Mouse (Mus musculus) thymus, adult 2 months (tissue): ENCODE results near the gene Swi5. TPM values are rescaled to one million over a fixed set of nuclear protein-coding genes. Genes with fewer than 3 reads are reported as not detected.
"Not testable (repeated sequence)": the region's sequence is repeated elsewhere in the genome, so short reads cannot be mapped to it uniquely, and the experiment has no call there.

ENCODE experiments used
- DNase-seq: peaks from one replicate; pipeline ENCODE4 v3.0.0; 2021
- H3K27ac ChIP-seq: fragments of 200-500 bp; 2 replicates; pipeline ENCODE4 v1.5.1; 2012; ENCODE audit warnings: low read length, control low read depth; ENCODE audit not compliant: control insufficient read depth, insufficient read depth
- H3K27me3 ChIP-seq: fragments of 200-500 bp; 2 replicates; pipeline ENCODE4 v1.6.1; 2012; ENCODE audit warnings: mild to moderate bottlenecking, low read length, moderate library complexity, mixed read lengths; ENCODE audit not compliant: control insufficient read depth, insufficient read depth
- H3K36me3 ChIP-seq: fragments of 200-500 bp; 2 replicates; pipeline ENCODE4 v1.6.1; 2012; ENCODE audit warnings: mild to moderate bottlenecking, low read length, moderate library complexity; ENCODE audit not compliant: control insufficient read depth, insufficient read depth
- H3K4me1 ChIP-seq: fragments of 200-500 bp; replicated peaks from 2 replicates; pipeline ENCODE4 v1.6.1; 2012; ENCODE audit warnings: low read length; ENCODE audit not compliant: control insufficient read depth, insufficient read depth
- H3K4me3 ChIP-seq: fragments of 200-500 bp; 2 replicates; pipeline ENCODE4 v1.5.1; 2012; ENCODE audit warnings: mild to moderate bottlenecking, low read length, control low read depth, moderate library complexity; ENCODE audit not compliant: control insufficient read depth, insufficient read depth
- CTCF ChIP-seq: fragments of 200-500 bp; IDR thresholded peaks from 2 replicates; pipeline ENCODE4 v1.5.1; 2012; ENCODE audit warnings: mild to moderate bottlenecking, control low read depth, low read length, moderate library complexity, borderline replicate concordance; ENCODE audit not compliant: control insufficient read depth, poor library complexity, insufficient read depth; ENCODE audit errors: extremely low read depth
- POLR2A ChIP-seq: fragments of 200-500 bp; IDR thresholded peaks from 2 replicates; pipeline ENCODE4 v1.6.1; 2012; ENCODE audit warnings: mild to moderate bottlenecking, low read length, control low read depth, moderate library complexity; ENCODE audit not compliant: control insufficient read depth, poor library complexity, insufficient read depth; ENCODE audit errors: extremely low read depth
- WGBS: fragments of 180-500 bp; shearing (Covaris S2); methylation state at CpG from one replicate; pipeline ENCODE4 v1.1.7; 2018; 5-methylcytosine and 5-hydroxymethylcytosine counted together
- polyA plus RNA-seq: library from polyadenylated mRNA; depleted of rRNA; stranded (reverse); fragments of >200 nt; gene quantifications from 2 replicates; pipeline ENCODE4 v1.2.3, GENCODE M21; 2012

Swi5 gene
- polyA plus RNA-seq, 1 experiment = 168 TPM

DNA sequence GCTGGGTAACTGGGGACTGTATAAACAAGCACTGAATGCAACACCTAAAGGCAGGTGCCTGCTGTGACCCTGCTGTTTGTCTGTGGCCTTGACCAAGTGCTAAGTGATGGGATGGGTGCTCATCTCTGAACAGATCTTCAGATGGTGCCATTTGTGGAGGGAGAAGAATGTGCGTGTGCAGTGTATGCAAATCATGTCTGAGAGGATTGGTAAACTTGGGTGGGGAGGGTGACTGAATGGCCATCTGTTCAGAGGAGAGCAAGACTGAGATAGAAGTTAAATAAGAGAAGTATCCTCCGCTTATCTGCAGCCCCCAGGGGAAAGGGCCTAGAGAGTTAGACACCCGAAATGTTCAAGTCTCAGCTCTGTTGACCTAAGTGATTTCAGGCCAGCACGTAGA lies 11.6 kb upstream of the Swi5 start:
- no peaks in the 10 kb centered on the region for H3K4me1 ChIP-seq
- TF ChIP-seq CTCF (no peak), POLR2A (no peak)
- no peak for DNase-seq
- no peak overlapping the region for H3K27ac ChIP-seq
- no peak overlapping the region for H3K4me3 ChIP-seq
- H3K27me3 ChIP-seq = no peaks in the 10 kb centered on the region
- 97% methylated on average over 4 of the region's 4 CpGs for WGBS
- peaks cover 22% of the 10 kb centered on the region for H3K36me3 ChIP-seq

DNA sequence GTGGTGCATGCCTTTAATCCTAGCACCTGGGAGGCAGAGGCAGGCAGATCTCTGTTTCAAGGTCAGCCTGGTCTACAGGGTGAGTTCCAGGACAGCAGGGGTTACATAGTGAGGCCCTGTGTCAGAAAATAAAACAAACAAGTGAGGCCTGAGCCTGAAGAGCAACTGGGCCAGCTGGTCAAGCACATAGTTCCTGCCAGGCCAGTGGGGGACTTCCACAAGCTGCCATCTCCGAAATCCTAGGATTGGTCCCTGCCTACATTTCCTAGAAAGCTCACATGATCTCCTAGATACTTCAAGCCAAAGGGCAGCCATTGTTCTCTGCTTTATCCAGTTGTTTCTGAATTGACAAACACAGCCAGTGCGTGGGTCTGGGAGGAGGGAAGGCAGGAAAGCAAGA lies 8.0 kb upstream of the Swi5 start:
- not testable (repeated sequence) for H3K27ac ChIP-seq, H3K4me3 ChIP-seq, H3K27me3 ChIP-seq, DNase-seq, H3K4me1 ChIP-seq
- 94% methylated on average over 2 of the region's 2 CpGs for WGBS
- H3K36me3 ChIP-seq = peaks cover 15% of the 10 kb centered on the region

DNA sequence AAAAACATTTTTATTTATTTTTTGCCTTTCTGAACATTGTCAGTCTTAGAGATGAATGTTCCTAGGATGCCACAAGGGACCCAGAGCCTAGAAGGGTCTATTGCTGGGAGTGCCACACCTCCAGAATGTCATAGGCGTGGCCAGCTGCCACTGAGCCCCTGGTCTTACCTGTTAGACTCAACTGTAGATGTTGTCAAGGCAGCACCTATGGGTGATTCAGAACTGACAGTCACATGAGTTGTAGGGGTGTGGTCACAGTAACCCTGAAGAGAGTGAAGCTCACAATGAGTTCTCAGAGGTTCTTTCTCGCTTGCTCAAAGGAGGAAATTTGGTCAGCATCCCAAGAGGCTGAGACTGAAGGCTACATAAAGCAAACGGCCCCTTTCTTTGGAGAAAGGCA lies 7.4 kb upstream of the Swi5 start:
- Histone ChIP-seq H3K4me1 (no peaks in the 10 kb centered on the region), H3K36me3 (peaks cover 15% of the 10 kb centered on the region), H3K4me3 (no peak overlapping the region), H3K27me3 (no peaks in the 10 kb centered on the region), H3K27ac (no peak overlapping the region)
- TF ChIP-seq POLR2A (no peak), CTCF (no peak)
- 89% methylated on average over 3 of the region's 3 CpGs for WGBS
- no peak for DNase-seq

DNA sequence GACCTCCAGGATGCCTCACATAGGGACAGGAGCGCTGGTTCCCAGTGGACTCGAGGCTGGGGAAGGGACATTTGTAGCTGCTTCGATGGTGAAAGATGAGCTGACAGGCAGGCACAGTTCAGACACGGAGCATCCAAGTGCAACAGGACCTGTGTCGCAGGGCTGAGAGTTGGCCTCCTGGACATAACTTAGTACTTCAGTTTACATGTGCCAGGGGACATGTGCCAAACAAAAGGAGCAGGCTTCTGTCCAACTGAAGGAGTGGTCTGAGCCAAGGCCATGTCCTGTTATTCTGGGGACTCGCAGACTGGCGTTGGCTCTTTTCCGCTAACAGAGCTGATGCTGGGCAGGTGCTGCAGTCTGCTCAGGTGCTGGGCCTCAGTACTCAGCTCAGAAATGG lies 6.5 kb upstream of the Swi5 start:
- peaks cover 15% of the 10 kb centered on the region for H3K36me3 ChIP-seq
- no peaks in the 10 kb centered on the region for H3K27me3 ChIP-seq
- H3K27ac ChIP-seq = no peak overlapping the region
- no peak overlapping the region for H3K4me3 ChIP-seq
- no peaks in the 10 kb centered on the region for H3K4me1 ChIP-seq
- DNase-seq = no peak
- no peak for TF ChIP-seq CTCF
- TF ChIP-seq POLR2A = no peak
- 95% methylated on average over 8 of the region's 8 CpGs for WGBS

DNA sequence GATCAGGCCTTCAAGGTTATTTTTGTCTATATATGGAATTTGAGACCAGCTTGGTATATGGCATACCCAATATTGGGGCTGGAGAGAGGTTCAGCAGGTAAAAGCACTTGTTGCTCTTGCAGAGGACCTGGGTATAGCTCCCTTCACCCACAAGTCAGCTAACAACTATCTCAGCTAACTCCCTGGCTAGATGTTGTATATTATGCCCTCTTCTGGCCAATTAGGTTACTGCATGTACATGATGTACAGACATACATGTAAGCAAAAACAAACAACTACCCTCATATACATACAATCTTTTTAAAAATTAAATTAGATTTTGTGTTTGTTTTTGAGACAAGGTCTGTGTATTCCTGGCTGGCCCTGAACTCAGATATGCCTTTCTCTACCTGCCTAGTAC lies 1.7 kb upstream of the Swi5 start:
- no peak for DNase-seq
- no peak overlapping the region for H3K4me3 ChIP-seq
- TF ChIP-seq CTCF = no peak
- no peak for TF ChIP-seq POLR2A

DNA sequence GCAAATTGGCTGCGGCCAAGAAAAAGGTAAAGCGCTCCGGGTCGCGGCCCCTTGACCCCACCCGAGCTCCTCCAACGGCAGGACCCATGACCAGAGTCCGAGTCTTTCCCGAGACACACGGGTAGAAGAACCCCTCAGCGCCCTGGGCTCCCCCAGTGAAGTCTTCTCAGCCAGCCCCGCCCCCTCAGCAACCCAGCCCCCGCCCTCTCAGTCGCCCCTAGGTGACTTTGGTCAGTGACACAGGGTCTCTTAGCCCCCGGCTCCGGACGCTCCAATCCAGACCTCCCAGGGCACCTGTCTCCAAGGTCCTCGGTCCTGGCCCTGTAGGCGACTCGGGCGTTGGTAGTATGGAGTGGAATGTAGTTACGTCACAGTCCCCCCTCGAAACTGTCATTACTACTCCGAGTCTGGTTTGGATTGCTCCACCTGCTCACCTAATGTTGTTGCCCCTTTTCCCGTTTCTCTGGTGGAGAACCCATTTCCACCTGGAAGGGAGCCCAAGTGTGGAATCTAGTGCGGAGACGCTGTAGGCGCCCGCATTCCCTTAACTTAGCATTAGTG lies 576 bp upstream of the Swi5 start:
- H3K36me3 ChIP-seq = 0 out of 2 replicates have a peak, but pooled peaks cover 4% of the 10 kb centered on the region
- no peak for DNase-seq
- 2% methylated on average over 29 of the region's 29 CpGs for WGBS

More for the DNA sequence above, 1.7 kb upstream of the Swi5 start:
- peaks cover 11% of the 10 kb centered on the region for H3K4me1 ChIP-seq
- no peak overlapping the region for H3K27ac ChIP-seq
- 0 out of 2 replicates have a peak, but pooled peaks cover under 1% of the 10 kb centered on the region for H3K36me3 ChIP-seq
- H3K27me3 ChIP-seq = no peaks in the 10 kb centered on the region

DNA sequence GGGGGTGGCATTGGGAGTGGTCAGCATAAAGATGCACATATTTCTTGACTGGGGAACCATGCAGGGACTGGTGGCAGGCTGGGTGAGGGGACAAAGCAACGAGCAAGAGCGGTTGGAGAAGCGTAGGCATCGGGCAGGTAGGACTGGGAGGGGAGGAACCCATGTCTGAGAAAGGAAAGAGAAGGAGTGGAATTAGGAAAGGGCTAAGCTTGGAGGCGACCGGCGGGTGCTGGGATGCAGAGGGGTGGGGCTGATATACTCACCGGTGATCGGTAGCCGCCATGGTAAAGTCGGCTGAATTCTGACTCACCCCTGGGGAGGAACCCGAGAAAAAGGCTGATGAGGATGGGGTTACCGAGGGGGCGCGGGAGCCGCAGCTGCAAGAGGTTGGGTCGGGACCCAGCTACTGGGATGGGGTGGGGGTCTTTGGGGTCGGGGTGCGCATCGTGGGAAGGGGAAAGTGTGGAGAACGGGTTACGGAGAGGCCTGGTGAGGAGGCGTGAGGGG lies 488 bp downstream of the Swi5 start, which contains the start of gene Golga2:
TSS of gene Golga2 (plus strand) at position 51 of the 507 bp plus-strand sequence.
- H3K4me3 ChIP-seq = peak within 1 kb of the TSS; percentile 85
- TF ChIP-seq POLR2A (no peak), CTCF (no peak)
- H3K27ac ChIP-seq = peak within 1 kb of the TSS; percentile 27; the same call in 1 of the 2 replicates

More for the DNA sequence above, 576 bp upstream of the Swi5 start:
- no peak overlapping the region for H3K27ac ChIP-seq
- no peaks in the 10 kb centered on the region for H3K27me3 ChIP-seq
- H3K4me1 ChIP-seq = peaks cover 11% of the 10 kb centered on the region
- peak overlapping the region; percentile 54 for H3K4me3 ChIP-seq
- TF ChIP-seq CTCF = no peak
- TF ChIP-seq POLR2A = no peak

More for the DNA sequence above, 488 bp downstream of the Swi5 start, which contains the start of gene Golga2:
- H3K27me3 ChIP-seq = no peaks in the 10 kb centered on the region
- peaks cover 11% of the 10 kb centered on the region for H3K4me1 ChIP-seq
- no peak for DNase-seq
- WGBS = 2% methylated on average over 23 of the region's 23 CpGs
- 0 out of 2 replicates have a peak, but pooled peaks cover 4% of the 10 kb centered on the region for H3K36me3 ChIP-seq
